Mouse (Mus musculus) stomach, adult 2 months (tissue): Measurements from ENCODE around the gene Vmn1r239-ps. TPM values are rescaled to one million over a fixed set of nuclear protein-coding genes. Genes with fewer than 3 reads are reported as not detected.

ENCODE experiments used
- polyA plus RNA-seq: library from polyadenylated mRNA; depleted of rRNA; stranded (reverse); fragments of >200 nt; gene quantifications from 2 replicates; pipeline ENCODE4 v1.2.3, GENCODE M21; 2012; rRNA removed

Vmn1r239-ps gene
- not detected in 2 replicates for polyA plus RNA-seq

GRCm38 (mm10) chrX:147453610-147454009 is at the start of gene Vmn1r239-ps:
Gene Vmn1r239-ps (minus strand): TSS chrX:147453710.

GRCm38 (mm10) chrX:147429129-147429528 is 24.4 kb downstream of the Vmn1r239-ps start, which contains the start of gene Il13ra2:
Gene Il13ra2 (minus strand): TSS chrX:147429192.

Other genes with a start within 250 kb of the Vmn1r239-ps start
- gene Il13ra2, start 24.5 kb downstream of the Vmn1r239-ps start, polyA plus RNA-seq: not detected in 2 replicates
- gene Lrch2, start 100.4 kb upstream of the Vmn1r239-ps start, polyA plus RNA-seq: 0.10 and 0.12 TPM in 2 replicates